Mouse (Mus musculus): ENCODE measurements at regions not wholly inside any gene's neighbourhood (a gene's known extent, or its start where the extent isn't known, plus 50 kb on each side); places are given as distances from the start of the nearest gene placed in this dataset.
A peak's percentile ranks its signal among the peaks of the same experiment; 100 is the strongest.

GRCm38 (mm10) chr2:172094159-172094558 is 50.9 kb upstream of the Cbln4 start:
- ATAC-seq (ENCODE audit: insufficient number of reproducible peaks, low FRiP score, low TSS enrichment) = no peak

DNA sequence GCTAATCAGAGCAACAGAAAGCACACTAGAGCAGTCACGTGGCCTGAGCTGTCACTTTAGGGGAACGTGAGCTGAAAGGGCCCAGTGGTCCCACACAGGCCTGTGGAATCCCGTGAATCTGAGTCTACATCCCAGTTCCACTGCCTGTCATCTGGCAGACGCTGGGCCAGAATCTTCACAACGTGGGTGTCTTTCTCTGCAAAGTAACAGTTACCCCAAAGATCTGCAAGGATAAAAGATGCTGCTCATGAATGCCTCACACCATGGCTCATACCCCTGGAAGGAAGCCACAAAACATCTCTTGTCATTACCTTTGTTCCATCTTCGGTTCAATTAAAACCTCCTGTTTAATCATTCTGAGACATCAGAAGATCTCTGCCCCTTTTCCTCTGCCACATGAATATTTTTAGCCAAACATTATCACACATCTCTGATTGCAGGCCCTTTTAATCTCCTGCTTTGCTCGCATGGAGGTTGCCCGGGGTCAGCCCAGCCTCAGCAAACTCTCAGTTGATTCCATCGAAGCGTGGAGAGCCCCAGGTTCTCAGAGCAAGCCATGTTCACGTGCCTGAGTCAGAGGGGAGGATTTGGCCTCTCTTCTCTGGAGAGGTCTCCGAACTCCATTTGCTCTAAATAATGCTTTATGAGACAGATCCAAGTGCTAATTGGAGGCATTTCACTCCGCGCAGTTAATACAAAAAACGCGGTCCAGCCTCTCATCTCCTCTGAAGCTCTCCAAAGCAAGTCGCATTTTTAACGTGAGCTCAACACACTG is 60.8 kb upstream of the Cbln4 start:
- no peak for ATAC-seq (ENCODE audit: insufficient number of reproducible peaks, low FRiP score, low TSS enrichment)

GRCm38 (mm10) chr2:172105241-172105640 is 62.0 kb upstream of the Cbln4 start:
- peak; percentile 42; the same call in 1 of the 2 replicates for ATAC-seq (ENCODE audit: insufficient number of reproducible peaks, low FRiP score, low TSS enrichment)

DNA sequence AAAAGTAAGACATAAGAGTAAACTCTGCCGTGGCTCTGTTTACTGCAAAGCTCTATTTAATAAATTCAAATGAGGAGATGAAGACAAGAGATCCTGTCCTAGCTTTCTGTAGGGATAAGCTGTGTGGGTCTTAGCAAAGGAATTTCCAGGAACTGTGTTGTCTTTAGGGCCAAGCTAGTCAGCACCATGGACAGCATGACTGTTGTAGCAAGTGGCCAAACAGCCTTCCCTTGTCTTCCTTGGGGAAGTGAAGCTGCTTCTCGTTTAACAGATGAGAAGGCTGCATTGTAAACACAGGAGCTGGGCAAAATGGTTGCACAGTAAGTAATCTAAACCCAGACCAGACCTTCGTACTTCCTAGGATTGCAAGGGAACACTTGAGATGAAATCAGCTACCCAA is 67.4 kb upstream of the Cbln4 start:
- ATAC-seq (ENCODE audit: insufficient number of reproducible peaks, low FRiP score, low TSS enrichment) = no peak

DNA sequence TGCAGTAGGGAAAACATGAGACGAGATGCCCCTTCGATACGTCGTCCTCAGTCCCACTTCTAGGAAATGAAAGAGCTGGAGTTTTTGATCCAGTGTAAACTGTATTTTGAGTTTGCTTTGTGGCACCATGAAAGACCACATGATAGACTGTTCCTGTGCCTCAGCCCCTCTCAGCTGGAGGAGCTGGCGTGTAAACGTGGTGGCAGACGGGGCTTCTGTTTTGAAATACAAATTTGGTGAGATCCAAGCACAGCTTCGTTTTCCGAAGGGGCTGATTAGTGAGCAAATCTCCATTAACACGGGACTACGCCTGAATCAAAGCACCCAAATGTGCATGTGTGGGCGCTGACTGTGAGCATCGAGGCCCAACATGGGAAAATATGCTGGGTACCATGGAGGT is 70.4 kb upstream of the Cbln4 start:
- ATAC-seq (ENCODE audit: insufficient number of reproducible peaks, low FRiP score, low TSS enrichment) = no peak

- no peak for ATAC-seq (ENCODE audit: insufficient number of reproducible peaks, low FRiP score, low TSS enrichment)
Observed at GRCm38 (mm10) chr2:172115604-172116206, 72.4 kb upstream of the Cbln4 start.

DNA sequence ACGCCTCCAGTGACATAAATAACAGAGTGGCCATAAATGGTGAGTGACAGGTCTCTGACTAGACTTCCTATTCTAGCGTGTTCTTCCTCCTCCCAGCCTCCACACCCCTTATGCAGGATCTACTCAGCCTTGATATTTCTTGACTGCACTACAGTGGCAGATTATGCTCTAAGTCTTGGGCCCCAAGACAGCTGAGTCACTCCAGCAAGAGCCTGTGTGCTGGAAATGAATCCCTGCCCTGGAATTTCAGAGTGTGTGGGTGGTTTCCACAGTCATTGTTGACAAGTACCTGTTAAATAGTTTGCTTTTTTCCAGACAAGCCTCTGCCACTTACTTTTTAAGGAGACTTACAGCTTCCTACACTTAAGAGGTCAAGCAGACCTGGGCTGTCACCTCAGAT is 84.3 kb upstream of the Cbln4 start:
- no peak for ATAC-seq (ENCODE audit: insufficient number of reproducible peaks, low FRiP score, low TSS enrichment)

DNA sequence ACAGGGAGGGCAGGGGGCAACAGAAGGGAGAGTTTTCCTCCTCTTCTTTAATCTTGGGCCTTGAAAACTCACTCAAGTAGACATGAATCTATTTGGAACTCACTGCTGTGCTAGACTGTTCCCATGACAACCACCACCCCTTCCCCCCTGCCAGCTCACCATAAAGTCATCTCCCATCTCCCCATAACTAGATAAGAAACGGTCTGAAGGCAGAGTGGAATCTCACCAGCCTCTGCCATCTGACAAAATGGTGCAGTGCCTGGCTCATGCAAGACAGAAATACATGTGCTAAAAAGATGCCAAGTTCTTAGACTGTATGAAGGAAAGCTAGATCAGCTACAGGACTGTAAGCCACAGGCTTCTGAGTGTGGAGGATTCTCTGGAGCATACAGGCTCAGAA is 88.0 kb upstream of the Cbln4 start:
- ATAC-seq (ENCODE audit: insufficient number of reproducible peaks, low FRiP score, low TSS enrichment) = no peak

DNA sequence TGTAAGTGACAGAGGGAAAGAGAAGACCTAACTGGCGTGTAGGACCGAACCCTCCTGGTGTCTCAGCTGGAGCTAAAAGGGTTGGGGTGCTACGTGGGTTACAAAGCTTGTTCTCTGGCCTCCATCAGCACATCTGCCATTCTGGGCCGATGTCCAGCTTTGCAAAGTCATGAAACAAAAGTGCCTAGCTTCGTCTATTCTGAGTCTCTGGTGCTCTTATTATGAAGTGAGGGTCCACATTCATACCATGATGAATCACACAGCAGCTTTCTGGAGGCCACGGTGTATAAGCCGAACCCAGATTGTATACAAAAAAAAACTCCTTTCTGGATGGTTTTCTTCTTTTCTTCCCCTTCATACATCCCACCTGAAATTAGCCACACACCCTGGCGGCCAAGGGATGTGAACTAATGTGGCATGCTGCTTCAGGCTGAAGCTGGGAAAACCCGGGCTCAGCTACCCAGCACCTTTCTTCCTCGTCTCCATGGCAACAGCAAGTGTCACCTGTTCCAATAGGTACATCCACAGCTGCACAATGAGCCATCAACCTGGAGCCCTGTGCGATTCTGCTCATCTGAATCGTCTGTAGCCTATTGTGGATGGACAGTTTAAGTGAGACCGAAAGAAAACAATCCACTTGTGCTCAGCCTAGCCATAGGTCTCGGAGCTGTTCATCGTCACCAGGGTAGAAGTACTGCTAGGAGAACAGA is 89.5 kb upstream of the Cbln4 start:
- ATAC-seq (ENCODE audit: insufficient number of reproducible peaks, low FRiP score, low TSS enrichment) = no peak

DNA sequence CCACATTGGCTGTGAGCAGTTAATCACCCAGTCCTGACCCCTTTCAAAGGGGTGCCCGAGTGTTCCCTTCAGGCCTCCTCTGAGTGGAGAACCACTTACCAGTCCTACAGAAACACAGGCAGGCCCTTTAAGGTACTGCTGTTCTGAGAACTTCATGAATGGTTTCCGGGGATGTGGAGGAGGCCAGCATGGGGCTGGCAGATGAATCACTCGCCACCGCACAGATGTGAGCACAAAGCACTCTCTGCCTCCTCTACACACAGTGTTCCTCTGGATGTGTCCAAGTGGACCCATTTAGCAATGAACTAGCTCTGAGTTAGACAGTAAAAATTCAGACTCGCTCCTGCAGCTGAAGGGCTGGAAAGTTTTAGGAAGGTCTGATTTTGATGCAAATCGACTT is 96.8 kb upstream of the Cbln4 start:
- no peak for ATAC-seq (ENCODE audit: insufficient number of reproducible peaks, low FRiP score, low TSS enrichment)

GRCm38 (mm10) chr2:172143269-172143668 is 100.0 kb upstream of the Cbln4 start:
- no peak for ATAC-seq (ENCODE audit: insufficient number of reproducible peaks, low FRiP score, low TSS enrichment)

- no peak for ATAC-seq (ENCODE audit: insufficient number of reproducible peaks, low FRiP score, low TSS enrichment)
Observed at GRCm38 (mm10) chr2:172148736-172149135, 99.6 kb upstream of the Mc3r start.

GRCm38 (mm10) chr2:172149734-172150133 is 98.6 kb upstream of the Mc3r start:
- ATAC-seq (ENCODE audit: insufficient number of reproducible peaks, low FRiP score, low TSS enrichment) = no peak

GRCm38 (mm10) chr2:172150898-172151297 is 97.4 kb upstream of the Mc3r start:
- ATAC-seq (ENCODE audit: insufficient number of reproducible peaks, low FRiP score, low TSS enrichment) = no peak

DNA sequence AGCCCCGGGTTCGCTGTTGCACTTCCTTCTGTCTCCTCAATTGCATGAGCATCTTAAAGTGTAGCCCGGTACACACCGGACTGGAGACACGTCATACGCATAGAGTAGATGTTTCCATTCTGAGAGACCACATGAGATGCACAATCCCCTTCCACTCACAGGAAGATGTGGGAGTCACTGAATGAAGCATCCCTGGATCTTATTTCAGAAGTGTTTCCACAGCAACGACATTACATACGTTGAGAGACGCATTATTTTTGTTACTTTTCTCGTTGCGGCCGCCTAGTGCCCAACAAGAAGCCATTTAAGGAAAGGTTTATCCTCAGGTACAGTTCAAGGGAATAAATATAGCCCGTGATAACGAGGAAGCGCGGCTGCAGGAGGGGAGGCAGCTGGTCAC is 88.4 kb upstream of the Mc3r start:
- no peak for ATAC-seq (ENCODE audit: insufficient number of reproducible peaks, low FRiP score, low TSS enrichment)

DNA sequence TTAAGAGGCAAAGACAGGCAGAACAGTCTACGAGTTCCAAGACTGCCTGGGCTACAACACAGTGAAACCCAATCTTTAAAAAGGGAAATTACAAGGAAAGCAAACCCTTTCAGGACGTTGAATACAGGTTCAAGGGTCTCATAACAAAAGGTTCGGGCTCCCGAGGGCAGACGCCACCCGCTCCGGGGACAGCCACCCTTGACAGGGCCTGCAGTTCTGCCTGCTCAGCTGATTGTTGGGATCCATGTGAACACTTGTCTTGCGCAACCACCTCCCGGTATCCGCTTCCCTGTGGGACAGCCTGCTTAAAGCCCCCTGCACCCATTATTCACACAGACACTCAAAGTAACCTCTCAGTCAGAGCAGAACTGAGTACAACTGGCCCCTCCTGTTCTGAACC is 70.9 kb upstream of the Mc3r start:
- no peak for ATAC-seq (ENCODE audit: insufficient number of reproducible peaks, low FRiP score, low TSS enrichment)

- no peak for ATAC-seq (ENCODE audit: insufficient number of reproducible peaks, low FRiP score, low TSS enrichment)
Observed at GRCm38 (mm10) chr2:172179301-172179700, 69.0 kb upstream of the Mc3r start.

- ATAC-seq (ENCODE audit: insufficient number of reproducible peaks, low FRiP score, low TSS enrichment) = no peak
Observed at GRCm38 (mm10) chr2:172197746-172198145, 50.5 kb upstream of the Mc3r start.

Data from cerebellum, adult (tissue).